Mouse (Mus musculus) spleen, postnatal 10 days (tissue): ENCODE measurements around the gene Il16.
A peak's percentile ranks its signal among the peaks of the same experiment; 100 is the strongest.

Experiments used
- DNase-seq, 2 experiments: peaks; one replicate each; pipeline ENCODE4 v3.0.0; 2021 to 2022; ENCODE audit warnings: low spot score in 2 of 2

Il16 gene

DNA sequence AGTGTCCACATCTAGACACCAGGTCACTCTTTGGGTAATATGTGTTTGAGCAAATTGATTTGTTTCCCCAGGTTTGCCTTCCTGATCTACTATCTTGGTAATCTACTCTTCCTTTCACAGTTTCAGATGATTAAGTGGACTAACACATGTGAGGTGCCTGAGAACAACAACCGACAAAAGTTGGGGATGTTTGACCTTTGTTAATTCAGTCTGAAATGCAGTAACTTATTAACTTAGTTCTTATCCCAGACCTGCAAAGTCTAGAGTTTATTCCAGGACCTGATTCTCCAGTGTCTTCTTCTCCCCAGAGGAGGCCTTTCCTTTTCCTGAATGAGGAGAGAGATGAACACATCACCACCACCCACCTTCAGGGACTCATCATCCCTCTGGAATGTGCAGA lies 133.6 kb downstream of the Il16 start:
- no peak for DNase-seq

DNA sequence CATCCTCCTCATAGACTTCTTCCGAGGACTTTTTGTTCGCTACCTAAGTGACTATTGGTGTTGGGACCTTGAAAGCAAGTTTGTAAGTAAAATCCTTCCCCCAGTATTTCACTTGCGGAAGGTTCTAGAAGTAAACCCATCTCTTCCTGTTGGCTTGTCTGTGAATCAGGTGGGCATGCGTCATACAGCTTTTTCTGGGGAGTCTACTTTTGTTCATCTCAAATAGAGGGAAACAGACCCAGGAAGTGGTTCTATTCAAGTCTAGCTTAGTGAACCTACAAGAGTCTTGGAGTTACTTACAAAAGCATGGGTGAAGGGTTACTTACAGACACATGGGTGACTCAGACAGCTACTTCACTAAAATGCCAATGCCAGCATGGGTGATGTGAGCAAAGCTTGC lies 135.6 kb downstream of the Il16 start:
- DNase-seq, result no peak

- DNase-seq, result no peak
Measured at GRCm38 (mm10) chr7:83606796-83607195, 138.7 kb downstream of the Il16 start.

DNA sequence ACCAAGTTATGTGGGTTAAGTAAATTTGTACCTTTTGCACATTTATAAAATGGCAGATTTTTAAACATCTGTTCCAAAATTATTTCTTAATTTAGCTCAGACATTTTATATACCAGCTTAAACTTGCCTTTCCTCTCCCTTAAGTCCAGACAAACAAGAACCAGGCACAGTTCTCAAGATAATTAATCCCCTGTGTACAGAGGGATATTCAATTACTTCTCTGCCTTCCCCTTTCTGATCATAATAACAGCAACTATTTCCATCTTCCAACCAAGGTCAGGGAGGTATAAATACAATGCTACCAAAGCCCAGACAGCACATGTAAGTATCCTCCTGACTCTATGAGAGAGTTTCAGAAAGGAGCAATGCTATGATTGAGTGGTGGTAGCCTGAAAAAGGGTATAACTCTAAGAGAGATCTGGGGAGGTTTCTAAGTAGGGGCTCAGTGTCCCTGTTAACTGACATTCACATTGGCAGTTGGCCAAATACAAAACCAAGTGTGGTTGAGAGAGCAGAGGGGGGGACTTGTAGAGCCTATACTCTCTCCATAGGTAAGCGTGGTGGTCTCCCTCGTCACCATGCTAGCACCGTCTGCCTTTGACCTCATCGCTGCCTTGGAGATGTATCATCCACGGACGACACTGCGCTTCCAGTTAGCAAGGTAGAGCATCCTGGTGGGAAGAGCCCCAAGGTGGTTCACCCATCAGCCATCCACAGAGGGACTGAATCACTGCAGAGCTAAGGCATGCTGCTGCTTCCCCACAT lies 141.2 kb downstream of the Il16 start:
- DNase-seq, result no peak

- peak; percentile 51 to 83 for DNase-seq
Measured at GRCm38 (mm10) chr7:83599913-83600286, 145.6 kb downstream of the Il16 start.

DNA sequence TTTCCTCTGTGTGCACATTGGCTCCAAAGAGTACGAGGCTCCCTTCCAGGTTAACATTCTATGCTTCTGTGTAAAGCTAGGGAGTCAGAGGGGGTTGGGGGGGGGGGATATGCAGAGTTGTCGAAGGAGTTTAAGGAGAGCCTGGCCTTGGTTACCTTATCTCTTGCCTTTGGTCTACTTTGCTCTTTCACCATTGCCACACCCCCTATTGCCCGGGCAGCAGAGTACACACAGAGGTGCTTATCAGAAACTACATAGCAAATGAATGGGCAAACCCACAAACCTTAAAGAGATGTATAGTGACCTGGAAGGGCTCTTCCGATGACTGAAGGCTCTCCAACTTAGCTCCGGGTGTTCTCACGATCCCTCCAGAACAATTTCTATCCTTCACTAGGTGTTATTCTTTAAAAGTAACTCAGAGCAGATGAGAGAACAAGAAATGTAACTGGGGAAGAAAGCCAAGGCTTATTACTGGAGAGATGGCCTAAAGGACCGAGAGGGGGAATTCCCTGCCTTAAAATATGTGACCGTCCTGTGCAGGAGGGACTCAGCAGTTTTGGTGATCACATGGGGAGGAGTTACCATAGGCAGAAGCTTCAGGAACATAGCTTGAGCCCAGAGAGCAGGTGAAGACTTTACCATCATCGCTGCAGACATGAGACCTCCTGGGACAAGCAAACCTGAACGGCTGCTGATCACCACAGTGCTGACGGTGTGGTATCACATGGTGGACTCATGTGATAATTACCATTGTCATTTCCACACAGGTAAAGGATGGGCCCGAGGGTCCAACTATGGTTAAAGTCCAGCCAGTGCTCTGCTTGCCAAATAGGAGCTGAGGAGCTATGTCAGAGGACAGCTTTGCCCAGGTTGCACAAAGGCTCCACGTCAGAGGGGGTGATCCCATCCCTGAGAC lies 146.3 kb downstream of the Il16 start:
- DNase-seq, result no peak

GRCm38 (mm10) chr7:83597063-83597462 lies 148.5 kb downstream of the Il16 start:
- DNase-seq, result no peak

GRCm38 (mm10) chr7:83594056-83594455 lies 151.5 kb downstream of the Il16 start:
- DNase-seq, result no peak
